Mouse (Mus musculus): ENCODE measurements at regions not wholly inside any gene's neighbourhood (a gene's known extent, or its start where the extent isn't known, plus 50 kb on each side); places are given as distances from the start of the nearest gene placed in this dataset.

DNA sequence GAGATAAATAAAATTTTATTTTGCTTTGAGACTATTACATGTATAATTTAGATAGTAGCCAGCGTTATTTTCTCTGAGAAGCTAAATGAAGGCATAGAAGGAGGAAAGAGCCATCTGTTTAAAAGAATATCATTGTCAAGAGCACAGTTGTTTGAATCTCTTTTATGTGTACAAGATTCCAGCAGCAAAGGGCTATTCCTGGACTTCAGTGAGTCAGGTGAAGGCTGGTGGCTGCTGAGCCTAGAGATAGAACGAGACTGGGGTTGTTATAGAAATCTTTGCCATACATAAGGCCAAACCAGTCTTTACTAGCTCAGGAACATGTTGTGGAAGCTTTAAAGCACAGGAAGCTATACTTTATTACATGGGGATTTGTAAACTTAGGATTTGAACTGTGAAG lies 261.6 kb downstream of the Adcyap1 start:
- in situ Hi-C loops (cut with MboI, MseI) = no loop called here

- in situ Hi-C loops (cut with MboI, MseI) = no loop called here
Observed at GRCm38 (mm10) chr17:93463621-93464211, 264.9 kb downstream of the Adcyap1 start.

DNA sequence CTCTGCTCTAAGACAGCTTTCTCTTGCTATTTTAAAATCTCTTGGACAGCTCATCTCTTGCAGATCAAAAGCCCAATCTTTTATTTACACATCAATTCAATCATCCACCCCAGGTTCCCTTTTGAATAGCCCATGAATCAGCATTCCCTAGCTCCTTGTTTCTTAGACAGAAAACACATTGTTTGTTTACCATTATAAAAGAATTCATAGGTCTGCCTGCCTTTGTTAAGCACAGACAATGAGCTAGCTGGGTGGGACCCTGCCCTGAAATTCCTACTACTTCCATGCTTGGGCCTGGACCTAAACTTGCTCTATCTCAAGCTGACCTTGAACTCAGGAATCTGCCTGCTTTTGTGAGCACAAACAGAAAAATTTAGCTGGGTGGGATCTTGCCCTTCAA lies 283.6 kb downstream of the Adcyap1 start:
- in situ Hi-C loops (cut with MboI, MseI) = no loop called here

DNA sequence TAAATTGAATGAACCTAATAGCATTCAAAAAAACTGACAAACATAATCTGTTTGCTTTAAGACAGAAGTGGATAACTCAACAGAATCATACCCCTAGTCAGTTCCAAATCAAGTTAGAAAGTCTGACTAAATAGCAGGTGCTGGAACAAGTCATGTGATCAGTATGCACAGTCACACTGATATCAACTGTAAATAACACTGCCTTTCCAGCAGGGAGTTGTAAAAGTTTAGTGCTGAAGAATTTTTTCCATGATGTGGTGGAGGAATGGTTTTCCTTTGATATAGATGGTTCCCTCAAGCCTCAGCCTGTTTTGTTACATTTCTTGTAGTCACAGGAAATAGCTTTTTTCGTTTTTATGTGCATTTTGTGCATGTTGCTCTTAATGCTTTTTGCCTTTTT lies 285.7 kb downstream of the Adcyap1 start:
- in situ Hi-C loops (cut with MboI, MseI) = no loop called here

DNA sequence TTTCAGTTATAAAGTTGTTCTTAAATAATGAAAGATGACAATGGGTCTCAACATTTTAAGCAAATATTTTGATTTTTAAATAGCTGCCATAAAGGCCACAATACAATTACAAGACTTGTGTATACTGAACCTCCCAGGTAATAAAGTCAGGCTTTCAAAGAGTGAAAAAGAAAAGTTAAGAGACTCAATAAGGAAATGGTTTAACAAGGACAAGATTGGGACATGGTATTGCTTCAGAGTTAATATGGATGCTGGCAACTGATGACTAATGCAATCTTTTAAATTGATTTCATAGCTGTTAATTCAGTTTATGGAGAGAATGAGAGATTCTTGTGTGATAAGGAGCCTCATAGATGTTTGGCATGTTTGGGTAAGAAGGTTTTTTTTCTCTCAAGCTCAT lies 287.6 kb downstream of the Adcyap1 start:
- in situ Hi-C loops (cut with MboI, MseI) = no loop called here

- in situ Hi-C loops (cut with MboI, MseI) = no loop called here
Observed at GRCm38 (mm10) chr17:93489988-93490732, 291.3 kb downstream of the Adcyap1 start.

GRCm38 (mm10) chr17:93508882-93509594 lies 310.2 kb downstream of the Adcyap1 start:
- in situ Hi-C loops (cut with MboI, MseI) = no loop called here

GRCm38 (mm10) chr17:93523406-93523805 lies 324.6 kb downstream of the Adcyap1 start:
- in situ Hi-C loops (cut with MboI, MseI) = no loop called here

DNA sequence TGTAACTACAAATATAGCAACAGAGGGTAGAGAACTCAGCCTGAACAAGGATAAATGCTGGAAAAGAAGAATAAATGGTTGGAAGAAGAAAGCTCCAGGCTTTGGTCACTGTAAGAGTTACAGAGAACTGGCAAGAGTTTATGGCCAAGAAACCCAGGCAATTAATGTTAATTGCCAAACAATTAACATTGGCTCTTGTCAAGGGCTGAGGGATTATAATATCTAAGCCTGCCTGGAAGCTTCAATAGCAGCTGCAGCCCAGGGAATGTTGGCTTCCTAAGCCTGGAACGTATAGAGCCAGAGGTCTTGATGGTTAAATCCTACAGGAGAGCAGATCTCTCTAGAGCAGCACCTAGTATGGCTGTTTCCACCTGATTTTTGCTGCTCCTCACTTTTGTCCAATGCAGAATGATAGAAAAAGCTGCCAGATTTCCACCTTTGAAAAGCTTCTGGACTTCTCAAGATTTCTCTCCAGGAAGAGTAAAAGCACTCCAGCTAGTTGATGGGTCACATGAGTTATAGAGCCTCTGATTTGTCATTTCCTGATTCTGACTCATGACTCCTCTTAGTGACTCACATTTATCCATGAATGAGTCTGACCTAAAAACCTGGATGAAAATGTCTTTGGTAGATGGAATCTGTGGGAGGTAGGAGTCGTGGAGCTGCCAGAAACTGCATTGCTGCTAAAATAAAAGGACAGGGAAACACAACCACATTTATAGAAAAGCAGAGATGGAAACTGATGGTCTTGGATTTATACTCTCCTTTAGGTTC lies 327.2 kb downstream of the Adcyap1 start:
- in situ Hi-C loops (cut with MboI, MseI) = no loop called here

DNA sequence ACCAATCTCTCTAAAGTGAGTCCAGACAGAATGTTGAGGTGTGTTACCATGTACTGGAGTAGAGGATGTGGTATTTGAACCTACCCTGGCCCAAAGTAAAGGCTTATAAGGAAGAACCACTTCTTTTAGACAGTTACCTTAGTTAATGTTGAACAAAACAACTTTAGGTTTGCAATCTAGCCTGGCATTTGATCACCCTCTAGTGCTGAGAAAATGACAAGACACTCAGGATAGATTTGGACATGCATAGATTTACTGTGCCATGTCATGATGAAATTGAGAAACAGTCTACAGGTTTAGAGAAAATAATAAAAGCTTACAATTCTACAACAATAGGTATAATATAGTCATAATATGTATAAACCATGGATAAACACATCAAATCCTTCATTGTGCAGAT lies 333.7 kb downstream of the Adcyap1 start:
- in situ Hi-C loops (cut with MboI, MseI) = no loop called here

DNA sequence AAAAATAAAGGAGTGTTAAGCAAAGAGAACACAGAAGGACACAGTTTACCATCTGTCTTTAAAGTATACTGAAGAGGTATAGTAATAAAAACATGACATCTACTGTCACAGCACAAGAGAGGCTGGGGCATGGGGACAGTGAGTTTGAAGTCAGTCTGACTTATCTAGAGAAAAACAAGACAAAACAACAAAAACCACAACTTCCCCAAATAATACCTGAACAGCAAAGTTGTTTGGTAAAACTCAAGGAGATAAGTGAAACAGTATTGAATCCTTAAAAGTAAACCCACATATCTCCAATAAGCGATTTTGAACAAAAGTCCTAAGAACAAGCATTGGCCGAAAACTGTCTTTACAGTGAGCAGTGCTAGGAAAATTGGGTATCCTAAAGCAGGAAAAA lies 336.1 kb downstream of the Adcyap1 start:
- in situ Hi-C loops (cut with MboI, MseI) = no loop called here

GRCm38 (mm10) chr17:93535751-93536150 lies 336.9 kb downstream of the Adcyap1 start:
- in situ Hi-C loops (cut with MboI, MseI) = no loop called here

DNA sequence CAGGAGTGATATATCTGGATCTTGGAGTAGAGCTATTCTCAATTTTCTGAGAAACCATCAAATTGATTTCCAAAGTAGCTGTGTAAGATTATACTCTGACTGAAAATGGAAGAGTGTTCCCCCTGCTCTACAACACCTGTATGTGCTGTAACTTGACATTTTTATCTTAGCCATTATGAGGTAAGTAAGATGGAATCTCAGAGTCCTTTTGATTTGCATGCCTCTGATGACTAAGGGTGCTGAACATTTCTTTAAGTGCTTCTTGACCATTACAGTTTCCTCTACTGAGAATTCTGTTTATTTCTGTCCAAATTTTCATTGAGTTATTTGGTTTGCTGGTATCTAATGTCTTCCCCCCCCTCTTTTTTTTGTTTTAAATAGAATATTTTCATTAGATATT lies 343.0 kb downstream of the Adcyap1 start:
- in situ Hi-C loops (cut with MboI, MseI) = no loop called here

DNA sequence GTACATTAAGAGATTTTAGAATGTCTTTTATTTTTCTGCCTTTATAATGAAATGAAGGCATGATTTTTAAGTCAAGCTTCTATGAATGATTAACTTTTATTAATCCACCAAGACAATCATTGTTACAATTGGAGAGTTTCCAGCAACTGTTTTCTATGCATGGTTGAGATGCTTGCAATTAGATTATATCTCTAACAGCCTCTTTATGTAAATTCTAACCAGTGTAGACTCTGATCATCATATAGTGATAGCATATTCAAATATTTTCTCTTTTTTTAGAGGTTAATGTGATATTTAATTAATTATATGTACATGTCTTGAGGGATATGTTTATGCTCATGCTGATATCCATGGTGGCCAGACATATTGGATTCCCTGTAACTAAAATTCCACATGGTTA lies 351.5 kb downstream of the Adcyap1 start:
- in situ Hi-C loops (cut with MboI, MseI) = no loop called here

DNA sequence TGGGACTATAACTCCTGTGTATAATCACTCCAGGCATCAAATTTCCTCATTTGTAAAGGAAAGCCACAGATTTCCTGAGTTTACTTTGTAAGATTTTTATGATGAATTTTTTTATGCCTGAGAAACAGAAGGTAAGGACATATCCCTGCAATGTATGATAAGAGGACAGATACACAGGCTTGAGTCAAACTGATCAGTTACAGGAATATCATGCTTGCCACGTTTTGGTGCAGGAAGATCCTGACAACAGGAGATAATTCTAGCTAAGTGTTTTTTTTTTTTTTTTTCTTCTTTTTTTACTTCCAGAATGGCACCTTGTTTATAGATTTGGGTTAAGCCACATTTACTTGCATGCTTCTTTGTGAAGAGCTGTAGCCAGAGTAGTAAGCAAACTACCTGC lies 357.1 kb downstream of the Adcyap1 start:
- in situ Hi-C loops (cut with MboI, MseI) = no loop called here

GRCm38 (mm10) chr17:93563277-93563772 lies 364.5 kb downstream of the Adcyap1 start:
- in situ Hi-C loops (cut with MboI, MseI) = no loop called here

DNA sequence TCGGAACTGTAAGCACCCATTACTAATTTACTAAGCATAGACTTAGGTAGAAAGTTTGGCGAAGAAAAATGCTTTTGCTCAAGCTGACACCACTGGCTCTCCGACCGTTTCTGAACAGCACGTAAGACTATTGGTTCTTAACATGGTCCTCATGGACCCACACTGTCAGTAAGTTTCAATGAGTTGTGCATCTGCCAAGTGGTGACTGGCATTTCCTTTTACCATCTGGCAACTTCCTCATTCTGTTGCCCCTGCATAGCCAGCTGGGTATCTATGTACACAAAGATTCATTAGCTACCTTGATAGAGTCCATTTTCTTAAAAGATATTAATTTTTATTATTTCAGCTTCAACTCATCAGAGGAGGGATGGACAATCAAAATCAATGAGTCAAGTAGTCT lies 381.2 kb downstream of the Adcyap1 start:
- in situ Hi-C loops (cut with MboI, MseI) = loop anchor here (10.0 kb wide), 1 partner anchor 1185 kb away; no protein-coding TSS in a partner anchor

DNA sequence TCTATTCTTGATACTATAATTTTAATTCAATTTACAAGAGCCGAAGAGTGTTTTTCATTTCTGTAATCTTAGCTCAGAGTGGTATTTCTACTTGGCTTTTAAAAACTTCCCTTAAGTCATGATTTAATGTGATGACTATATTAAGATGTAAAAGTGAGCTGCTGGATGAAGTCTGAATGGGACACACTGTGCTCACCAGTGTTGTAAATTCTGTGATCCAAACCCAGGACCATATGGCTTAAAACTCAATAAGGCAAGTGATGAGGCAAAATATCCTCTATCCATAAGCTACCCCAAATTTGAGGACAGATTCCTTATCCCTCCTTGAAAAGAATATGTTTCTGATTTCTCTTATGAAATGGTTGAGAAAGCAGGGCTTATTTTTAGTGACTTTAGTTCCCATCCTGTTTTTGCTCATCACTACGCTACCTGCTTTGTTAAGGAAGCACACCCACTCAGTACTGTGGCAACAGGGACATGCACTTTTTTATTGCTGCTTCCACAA lies 399.4 kb downstream of the Adcyap1 start:
- in situ Hi-C loops (cut with MboI, MseI) = no loop called here

- in situ Hi-C loops (cut with MboI, MseI) = loop anchor here (5.0 kb wide), 1 partner anchor 52 kb away; no protein-coding TSS in a partner anchor
Observed at GRCm38 (mm10) chr17:93600236-93600635, 401.4 kb downstream of the Adcyap1 start.

- in situ Hi-C loops (cut with MboI, MseI) = no loop called here
Observed at GRCm38 (mm10) chr17:93609261-93609660, 410.4 kb downstream of the Adcyap1 start.

- in situ Hi-C loops (cut with MboI, MseI) = no loop called here
Observed at GRCm38 (mm10) chr17:93609942-93610596, 411.3 kb downstream of the Adcyap1 start.
